Mouse (Mus musculus): ENCODE data around the gene Rpl10a. TPM values are rescaled to one million over a fixed set of nuclear protein-coding genes. Genes with fewer than 3 reads are reported as not detected.

Gene Rpl10a
- total RNA-seq (2023): 364 and 392 TPM in 2 replicates

GRCm38 (mm10) chr17:28328366-28328928 lies at the start of gene Rpl10a:
Gene Rpl10a, plus strand, starts transcription at chr17:28328471.

GRCm38 (mm10) chr17:28313212-28313879 lies 14.9 kb upstream of the Rpl10a start, which contains the start of gene Fance:
Gene Fance, plus strand, starts transcription at chr17:28313519.

DNA sequence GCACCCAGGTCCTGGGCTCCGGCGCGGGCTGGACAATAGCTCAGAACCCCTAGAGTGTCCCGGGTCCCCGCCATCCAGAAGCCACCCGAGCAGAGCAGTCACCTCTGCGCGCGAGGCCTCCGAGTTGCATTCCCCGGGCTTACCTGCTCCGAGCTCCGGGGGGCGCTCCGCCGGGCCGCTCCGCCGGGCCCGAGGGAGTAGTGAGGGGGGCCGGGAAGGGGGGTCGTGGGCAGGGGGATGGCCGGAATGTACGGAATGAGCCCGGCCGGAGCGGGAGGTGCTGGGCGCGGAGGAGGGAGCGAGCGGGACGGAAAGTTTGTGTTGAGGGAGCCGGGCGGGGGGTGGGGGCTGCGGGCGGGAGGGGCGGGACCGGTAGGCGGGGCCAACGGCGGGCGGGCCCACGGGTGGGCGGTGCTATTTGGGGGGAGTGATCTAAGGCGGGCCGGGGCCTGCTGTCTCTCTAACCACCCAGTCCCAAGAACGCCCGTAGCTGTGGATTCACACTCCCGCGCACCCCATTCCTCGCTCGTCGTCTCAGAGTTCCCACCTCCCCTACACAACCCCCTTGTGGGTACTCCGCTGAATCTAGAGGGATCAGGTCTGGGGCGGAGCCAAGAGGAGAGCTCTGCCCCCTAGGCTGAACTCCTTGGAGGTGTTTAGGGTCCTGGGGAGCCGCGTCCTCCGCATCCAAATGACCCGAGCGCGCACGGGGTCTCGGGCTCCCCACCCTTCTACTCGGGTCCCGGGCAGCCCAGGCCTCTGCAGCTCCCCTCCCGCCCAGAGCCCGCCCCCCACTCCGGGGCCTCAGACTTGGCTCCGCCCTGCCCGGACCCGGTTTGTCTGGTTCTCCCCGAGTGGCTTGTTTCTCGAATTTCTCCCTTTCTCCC lies 22.4 kb downstream of the Rpl10a start, which contains the start of gene Tead3:
Gene Tead3, minus strand, starts transcription at position 352 of the 887 bp plus-strand sequence.

GRCm38 (mm10) chr17:28365122-28365521 lies 36.9 kb downstream of the Rpl10a start, which contains the start of gene Tulp1:
Gene Tulp1, minus strand, starts transcription at chr17:28365222.

Other genes starting within 250 kb of the Rpl10a start
- 1.3 TPM in 2 replicates for gene Tcp11, start 247.8 kb upstream of the Rpl10a start, total RNA-seq (2023)
- not detected in 2 replicates for gene Scube3, start 186.3 kb upstream of the Rpl10a start, total RNA-seq (2023)
- gene Zfp523, start 151.3 kb upstream of the Rpl10a start, total RNA-seq (2023): 11.0 and 11.3 TPM in 2 replicates
- 92.9 and 108 TPM in 2 replicates for gene Def6, start 120.7 kb upstream of the Rpl10a start, total RNA-seq (2023)
- 34.0 and 35.1 TPM in 2 replicates for gene Ppard, start 95.8 kb upstream of the Rpl10a start, total RNA-seq (2023)
- gene Fance, start 15.0 kb upstream of the Rpl10a start, total RNA-seq (2023): 9.5 and 15.9 TPM in 2 replicates
- 0.54 TPM in 1 of 2 replicates, not detected in the other for gene Tead3, start 22.3 kb downstream of the Rpl10a start, total RNA-seq (2023)
- not detected in 2 replicates for gene Tulp1, start 36.8 kb downstream of the Rpl10a start, total RNA-seq (2023)
- gene Fkbp5, start 189.1 kb downstream of the Rpl10a start, total RNA-seq (2023): 34.3 and 41.9 TPM in 2 replicates
- gene Armc12, start 202.3 kb downstream of the Rpl10a start, total RNA-seq (2023): 2.4 and 2.6 TPM in 2 replicates
- not detected in 2 replicates for gene Clpsl2, start 220.9 kb downstream of the Rpl10a start, total RNA-seq (2023)
- gene Clps, start 232.3 kb downstream of the Rpl10a start, total RNA-seq (2023): not detected in 2 replicates
- not detected in 2 replicates for gene Lhfpl5, start 247.2 kb downstream of the Rpl10a start, total RNA-seq (2023)